Mouse (Mus musculus) spleen, embryonic (tissue): ENCODE results near the gene Ctxn1.

Experiments
- CTCF ChIA-PET: fragments of 350-600 bp; sonication (Branson Sonifier 250); formaldehyde crosslinking; loops from one replicate; lab custom pipeline; 2022; lab: Charles Lee

Ctxn1 gene

GRCm38 (mm10) chr8:4216296-4216695, 42.8 kb downstream of the Ctxn1 start:
- CTCF ChIA-PET, result interaction anchor here (0.6 kb wide), 1 partner anchor 264 kb away, joined by 6 read pairs; no protein-coding TSS in a partner anchor

GRCm38 (mm10) chr8:4214006-4214980, 44.8 kb downstream of the Ctxn1 start:
- CTCF ChIA-PET, result interaction anchor here (0.6 kb wide), 1 partner anchor 92 kb away, joined by 3 read pairs; no protein-coding TSS in a partner anchor

- CTCF ChIA-PET, result interaction anchor here (0.6 kb wide), 2 partner anchors 93 to 282 kb away, joined by 3 to 11 read pairs; no protein-coding TSS in a partner anchor
These were observed 45.7 kb downstream of the Ctxn1 start for GRCm38 (mm10) chr8:4213210-4214005.

GRCm38 (mm10) chr8:4212809-4213209, 46.3 kb downstream of the Ctxn1 start:
- CTCF ChIA-PET, result interaction anchor here (0.6 kb wide), 1 partner anchor 283 kb away, joined by 11 read pairs; no protein-coding TSS in a partner anchor

- CTCF ChIA-PET, result no interaction called here
These were observed 48.0 kb downstream of the Ctxn1 start for GRCm38 (mm10) chr8:4211097-4211496.
